8 mouse cellular contexts compared by ENCODE assay signal in the genomic region with DNA sequence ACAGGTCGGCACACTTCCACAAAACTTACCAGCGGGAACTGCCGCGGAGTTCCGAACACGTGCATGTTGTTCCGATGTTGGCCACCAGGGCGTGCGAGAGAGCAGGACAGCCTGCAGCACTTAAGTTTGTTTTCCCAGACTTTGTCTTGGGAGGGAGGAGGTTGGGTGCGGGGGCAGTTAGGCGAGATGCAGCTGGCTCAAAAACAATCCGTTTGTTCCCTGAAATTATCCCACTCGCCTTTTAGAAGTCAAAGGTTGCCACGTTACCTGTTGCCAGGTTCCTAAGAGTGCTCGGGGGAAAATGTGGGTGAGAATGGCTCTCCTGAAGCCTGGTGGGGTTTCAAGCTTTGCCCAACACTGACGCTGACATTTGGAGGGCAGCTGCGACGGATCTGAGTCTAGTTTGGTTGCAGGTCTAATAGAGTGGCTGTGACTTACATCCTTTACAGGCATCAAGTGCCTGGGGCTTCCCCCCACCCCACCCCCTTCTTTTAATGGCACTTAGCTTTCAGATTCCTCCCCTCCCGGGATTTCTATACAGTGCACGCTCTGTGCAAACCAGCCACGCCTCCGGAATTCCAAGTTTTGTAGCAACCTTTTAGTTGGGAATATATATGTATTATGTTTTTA.
DNase-seq lines count a peak whose midpoint lies in the region; ATAC-seq lines count a peak whose summit lies in the region.

No protein-coding gene starts in this region.

- H3K36me3 ChIP-seq in intestine, embryonic 14.5 days (ENCODE audit: control insufficient read depth, insufficient read depth, low read length), result no peaks in the 10 kb centered on the region

- DNase-seq in embryo, embryonic 10 days (ENCODE audit: low spot score), result peak; percentile 96
- DNase-seq in gastrocnemius, postnatal 25 days, result peak; percentile 71
- DNase-seq in intestine, embryonic 14.5 days (ENCODE audit: low spot score), result peak; percentile 99
- DNase-seq in left cerebral cortex, postnatal 14 days (ENCODE audit: low spot score in 2 of 2), result peak; percentile 86 to 90
- peak; percentile 92 for DNase-seq in right cerebral cortex, postnatal 14 days
- DNase-seq in urinary bladder, postnatal 25 days (ENCODE audit: low spot score), result peak; percentile 95

- peak overlapping the region; percentile 49 for H3K9ac ChIP-seq in intestine, embryonic 14.5 days (ENCODE audit: low read length)

- H3K27me3 ChIP-seq in intestine, embryonic 14.5 days (replicated peaks; ENCODE audit: control insufficient read depth, insufficient read depth, low read length), result no peaks in the 10 kb centered on the region

- peak overlapping the region; percentile 98 for H3K4me2 ChIP-seq in intestine, embryonic 14.5 days (ENCODE audit: low read length)

- H3K9me3 ChIP-seq in intestine, embryonic 14.5 days (ENCODE audit: control insufficient read depth, low read length), result no peaks in the 10 kb centered on the region

- WGBS in intestine, embryonic 14.5 days, result 1% methylated on average over 22 of the region's 22 CpGs

- peak; percentile 74 for ATAC-seq in activated CD4-positive, CD25-positive, alpha-beta regulatory T cell, adult 4 months
- peak; percentile 52 for ATAC-seq in intestine, embryonic 14.5 days (replicated peaks; ENCODE audit: low FRiP score, low TSS enrichment, low read depth)
- ATAC-seq in megakaryocyte-erythroid progenitor cell, adult 5-6 weeks (replicated peaks; ENCODE audit: low FRiP score, low TSS enrichment, poor library complexity, severe bottlenecking), result peak; percentile 88

- peak overlapping the region; percentile 78 for H3K27ac ChIP-seq in intestine, embryonic 14.5 days (ENCODE audit: low read depth)

- peak overlapping the region; percentile 43 for H3K4me3 ChIP-seq in intestine, embryonic 14.5 days (ENCODE audit: low read depth, low read length)

- intact Hi-C loops in left cerebral cortex, postnatal 14 days (cut with DNase I), result loop anchor here (5.0 kb wide), 2 partner anchors 97 to 212 kb away; partner anchors contain the start of gene Tgif1

- peaks cover 26% of the 10 kb centered on the region for H3K4me1 ChIP-seq in intestine, embryonic 14.5 days (replicated peaks; ENCODE audit: control insufficient read depth, insufficient read depth, low read length)

Comparison
In these comparisons a context has a peak if more than half of its experiments do, and no peak if none do; other contexts are left out.
1. Peak in every context shown above with its lines: DNase-seq, ATAC-seq, H3K4me3 ChIP-seq and H3K27ac ChIP-seq.